Mouse (Mus musculus): ENCODE measurements around the gene Smurf2.

- TF ChIP-seq GATA1 (IDR thresholded peaks at IDR 0.05; ENCODE audit: low read length) (no peak), TAL1 (IDR thresholded peaks at IDR 0.05; ENCODE audit: low read length) (no peak)
These were observed 41.8 kb upstream of the Smurf2 start for GRCm38 (mm10) chr11:106962310-106962709.
